Mouse (Mus musculus) thymus, adult 18-20 months (tissue): ENCODE measurements around the gene 1810062G17Rik.

Source experiments
- DNase-seq, 2 experiments: peaks; one replicate each; pipeline ENCODE4 v3.0.0; 2022; ENCODE audit warnings: mixed read lengths in 2 of 2

Gene 1810062G17Rik

GRCm38 (mm10) chr3:36475532-36476087 is at the start of gene 1810062G17Rik, which contains the start of gene Anxa5:
Gene 1810062G17Rik, plus strand, starts transcription at chr3:36475937.
Gene Anxa5, minus strand, starts transcription at chr3:36475894.
- peak; percentile 93 to 95 for DNase-seq

GRCm38 (mm10) chr3:36427386-36427785 is 48.4 kb upstream of the 1810062G17Rik start:
- DNase-seq: no peak

DNA sequence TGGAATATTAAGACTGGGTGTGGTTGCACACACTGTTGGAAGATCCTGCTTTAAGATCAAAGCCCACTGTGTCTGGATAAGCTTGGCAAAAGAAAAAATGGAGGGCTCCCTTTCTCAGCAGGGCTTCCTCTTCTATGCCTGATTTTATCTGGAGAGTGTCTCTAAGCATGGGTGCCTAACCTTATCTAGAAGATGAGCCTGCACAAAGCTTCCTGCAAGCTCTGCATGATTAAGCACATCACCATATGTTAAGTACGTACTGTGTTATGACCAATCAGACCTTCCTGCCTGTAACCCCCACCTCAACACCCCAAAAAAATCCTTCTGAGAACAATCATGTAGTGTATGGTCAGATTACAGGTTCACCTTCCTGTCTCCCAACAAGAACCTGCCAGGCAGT is 45.4 kb upstream of the 1810062G17Rik start:
- no peak for DNase-seq

GRCm38 (mm10) chr3:36440280-36440679 is 35.5 kb upstream of the 1810062G17Rik start:
- no peak for DNase-seq

DNA sequence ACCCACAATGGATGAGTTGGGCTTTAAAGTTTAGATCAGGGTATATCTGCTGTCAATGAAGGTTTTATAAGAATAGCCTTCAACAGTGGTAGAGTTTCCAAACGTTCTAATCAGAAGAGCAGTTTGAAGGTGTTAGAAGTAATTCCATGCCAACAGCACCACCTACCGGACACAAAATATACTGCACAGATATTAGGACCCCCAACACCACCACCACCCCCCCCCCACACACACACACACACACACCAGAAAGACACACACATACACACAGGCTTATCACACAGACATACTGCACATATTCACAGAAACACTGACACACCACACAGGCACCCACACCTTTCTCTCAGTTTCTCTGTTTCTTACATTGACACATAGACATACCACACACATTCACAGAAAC is 33.3 kb upstream of the 1810062G17Rik start:
- DNase-seq: no peak

GRCm38 (mm10) chr3:36446041-36446440 is 29.7 kb upstream of the 1810062G17Rik start:
- DNase-seq: no peak

GRCm38 (mm10) chr3:36446506-36446905 is 29.2 kb upstream of the 1810062G17Rik start:
- no peak for DNase-seq

- DNase-seq: no peak
Observed at GRCm38 (mm10) chr3:36446918-36447317, 28.8 kb upstream of the 1810062G17Rik start.

DNA sequence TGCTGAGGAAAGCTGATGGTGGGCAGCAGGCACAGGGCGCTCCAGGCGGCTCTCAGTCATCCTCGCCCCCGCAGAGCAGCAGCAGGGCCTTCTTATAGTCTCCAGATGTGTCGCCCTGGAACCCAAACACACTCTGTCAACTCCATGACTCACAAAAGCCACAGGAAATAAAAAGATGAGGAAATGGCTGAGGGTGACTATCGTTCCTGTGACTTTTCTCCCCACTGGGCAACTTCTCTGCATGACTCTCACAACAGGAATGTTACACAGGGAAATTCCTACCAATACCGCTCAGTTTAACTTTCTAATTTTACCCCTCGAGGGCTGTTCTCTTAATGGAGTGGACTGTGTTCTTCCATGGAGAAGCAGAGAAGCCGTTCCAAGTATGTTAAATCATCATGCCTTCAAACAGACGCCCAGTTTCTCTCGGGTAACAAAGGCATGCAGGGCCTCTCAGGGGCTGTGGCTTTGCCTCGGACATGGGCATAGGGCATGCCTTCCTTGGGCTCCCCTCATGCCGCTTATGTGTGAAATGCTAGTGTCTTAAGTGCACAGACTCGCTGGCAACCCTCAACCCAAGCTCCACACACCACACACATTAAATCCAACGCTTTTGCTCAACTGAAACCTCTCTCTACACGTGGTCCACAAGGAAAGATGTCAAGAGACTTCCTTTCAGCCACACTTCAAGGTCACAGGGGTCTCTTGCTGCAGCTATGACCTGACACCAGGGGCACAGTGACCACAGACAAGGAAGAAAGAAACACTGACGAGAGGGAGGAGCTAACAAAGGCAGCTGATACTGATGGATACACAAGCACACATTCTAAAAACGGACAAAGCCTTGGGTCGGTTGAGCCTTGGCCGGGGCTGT is 26.2 kb upstream of the 1810062G17Rik start:
- no peak for DNase-seq

DNA sequence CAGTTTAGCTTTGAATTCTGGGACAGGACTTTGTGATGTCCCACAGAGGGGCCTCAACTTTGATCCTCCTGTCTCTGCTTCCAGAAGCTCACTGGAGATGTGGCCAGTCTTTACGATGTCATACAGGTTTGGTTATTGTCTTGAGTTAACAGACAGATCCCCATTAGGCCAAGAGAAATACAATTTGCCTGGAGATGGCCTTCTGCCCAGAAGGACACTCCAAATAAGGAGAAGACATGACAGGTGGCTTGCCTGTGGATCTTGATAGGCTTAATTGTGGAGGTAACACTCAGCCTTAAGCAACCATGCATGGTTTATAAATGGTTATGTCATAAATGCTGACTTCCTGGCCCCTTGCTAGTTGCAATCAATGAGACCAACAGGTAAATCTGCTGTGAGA is 23.2 kb upstream of the 1810062G17Rik start:
- DNase-seq: no peak

DNA sequence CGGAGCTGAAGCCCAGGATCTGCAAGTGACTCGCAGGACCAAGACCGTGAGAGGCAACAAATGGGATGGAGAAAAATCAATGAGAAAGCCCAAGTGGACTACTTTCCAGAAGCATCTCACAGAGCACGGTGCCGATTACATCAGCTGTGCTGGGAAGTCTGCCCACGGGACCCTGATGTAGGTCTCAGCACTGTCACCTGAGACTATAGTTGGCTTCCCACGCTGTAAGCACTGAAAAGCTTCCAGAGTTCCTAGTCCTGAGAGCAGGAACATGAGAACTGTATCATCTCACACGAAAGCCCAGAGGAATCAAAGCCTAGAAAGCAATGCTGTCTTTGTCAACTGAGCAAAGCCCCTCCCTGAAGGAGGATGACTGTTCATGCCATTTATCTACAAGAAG is 20.6 kb upstream of the 1810062G17Rik start:
- DNase-seq: no peak

- DNase-seq: no peak
Observed at GRCm38 (mm10) chr3:36455566-36455965, 20.2 kb upstream of the 1810062G17Rik start.

GRCm38 (mm10) chr3:36460717-36461116 is 15.0 kb upstream of the 1810062G17Rik start:
- DNase-seq: no peak

- no peak for DNase-seq
Observed at GRCm38 (mm10) chr3:36461819-36462218, 13.9 kb upstream of the 1810062G17Rik start.

DNA sequence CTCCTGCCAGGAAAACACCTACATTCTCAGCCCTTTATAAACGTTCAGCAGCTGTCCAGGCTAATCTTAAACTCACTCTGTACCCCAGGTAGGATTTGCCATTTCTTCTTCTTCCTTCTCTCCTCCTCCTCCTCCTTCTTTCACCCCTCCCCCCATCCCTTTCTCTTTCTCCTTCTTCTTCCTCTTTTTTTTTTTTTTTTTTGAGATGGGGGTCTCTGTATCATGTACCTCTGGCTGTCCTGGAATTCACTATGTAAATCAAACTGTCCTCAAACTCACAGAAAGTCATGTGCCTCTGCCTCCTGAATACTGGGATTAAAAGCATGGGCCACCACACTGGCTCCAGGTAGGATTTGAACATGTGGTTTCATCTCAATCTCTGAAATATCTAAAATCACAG is 13.4 kb upstream of the 1810062G17Rik start:
- no peak for DNase-seq

DNA sequence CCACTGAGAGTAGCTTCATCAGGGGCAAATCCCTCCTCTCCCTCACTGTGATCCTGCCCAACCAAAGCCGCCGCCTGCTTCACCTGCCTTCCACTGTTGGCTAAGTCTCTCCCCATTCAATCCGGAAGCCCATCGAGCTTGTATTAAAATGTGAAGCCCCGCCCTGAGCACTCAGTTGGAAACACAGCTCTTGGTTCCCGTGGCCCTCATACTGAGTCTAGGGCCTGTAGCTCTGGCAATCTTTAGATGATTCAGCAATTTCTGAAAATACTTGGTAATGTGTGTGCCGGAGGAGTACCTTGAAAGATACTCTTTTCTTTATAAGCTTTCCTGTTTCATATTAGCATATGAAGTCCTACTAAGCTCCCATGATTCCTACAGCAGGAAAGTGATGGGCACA is 10.2 kb upstream of the 1810062G17Rik start:
- DNase-seq: no peak

- DNase-seq: no peak
Observed at GRCm38 (mm10) chr3:36467632-36468031, 8.1 kb upstream of the 1810062G17Rik start.

DNA sequence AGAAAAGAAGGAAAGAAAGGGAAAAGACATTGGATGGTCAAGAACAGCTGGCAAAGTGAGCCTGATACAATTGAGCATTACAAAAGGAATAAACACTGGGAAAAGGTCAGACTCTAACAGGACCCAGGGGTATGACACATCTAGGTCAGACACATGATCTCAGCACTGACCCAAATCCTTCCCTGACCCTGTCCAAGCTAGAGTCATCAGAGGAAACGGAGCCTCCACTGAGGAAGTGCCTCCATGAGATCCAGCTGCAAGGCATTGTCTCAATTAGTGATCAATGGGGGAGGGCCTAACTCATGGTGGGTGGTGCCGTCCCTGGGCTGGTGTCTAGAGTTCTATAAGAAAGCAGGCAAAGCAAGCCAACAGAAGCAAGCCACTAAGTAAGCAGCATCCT is 6.9 kb upstream of the 1810062G17Rik start:
- DNase-seq: no peak

- DNase-seq: no peak
Observed at GRCm38 (mm10) chr3:36471856-36472255, 3.9 kb upstream of the 1810062G17Rik start.

- no peak for DNase-seq
Observed at GRCm38 (mm10) chr3:36473222-36473621, 2.5 kb upstream of the 1810062G17Rik start.

DNA sequence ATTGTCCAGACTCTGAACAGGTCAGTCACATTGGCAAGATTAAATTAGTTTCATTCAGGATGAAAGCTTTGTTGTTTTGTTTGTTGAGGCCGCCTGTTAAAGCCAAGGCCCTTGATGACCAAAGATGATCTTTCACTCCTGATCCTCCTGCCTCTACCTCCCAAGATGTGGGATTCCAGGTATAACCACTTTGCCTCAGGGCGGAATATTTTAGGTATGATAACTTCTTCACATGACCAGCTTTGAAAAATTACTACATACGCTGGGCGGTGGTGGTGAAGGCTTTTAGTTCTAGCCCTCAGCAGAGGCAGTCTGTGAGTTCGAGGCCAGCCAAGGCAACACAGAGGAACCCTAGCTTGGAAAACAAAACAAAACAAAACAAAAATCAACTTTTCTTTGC is 1.3 kb upstream of the 1810062G17Rik start:
- no peak for DNase-seq

DNA sequence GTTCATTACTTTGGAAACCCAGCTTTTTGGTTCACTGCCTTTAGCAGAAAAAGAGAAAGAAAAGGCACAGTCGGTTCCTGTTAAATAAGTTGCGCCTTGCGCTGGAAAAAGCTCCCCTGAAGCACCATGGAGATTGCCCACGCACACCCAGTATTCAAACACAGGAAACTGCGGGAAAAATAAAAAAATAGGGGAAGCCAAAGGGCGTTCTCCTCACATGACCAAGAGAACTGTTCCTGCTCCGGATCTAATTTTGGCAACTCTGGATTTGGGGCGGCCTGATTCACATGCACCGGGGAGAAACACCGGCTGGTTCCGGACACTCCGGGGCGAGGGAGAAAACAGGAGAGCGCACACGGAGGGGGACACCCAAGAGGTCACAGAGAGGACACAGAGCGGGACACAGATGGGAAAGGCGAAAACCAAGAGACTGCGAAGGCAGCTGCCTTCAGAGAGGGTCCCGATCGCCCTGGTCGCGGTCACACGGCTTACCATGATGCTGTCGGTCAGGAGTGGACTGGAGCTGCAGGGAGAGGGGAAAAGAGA is 726 bp upstream of the 1810062G17Rik start:
- no peak for DNase-seq

DNA sequence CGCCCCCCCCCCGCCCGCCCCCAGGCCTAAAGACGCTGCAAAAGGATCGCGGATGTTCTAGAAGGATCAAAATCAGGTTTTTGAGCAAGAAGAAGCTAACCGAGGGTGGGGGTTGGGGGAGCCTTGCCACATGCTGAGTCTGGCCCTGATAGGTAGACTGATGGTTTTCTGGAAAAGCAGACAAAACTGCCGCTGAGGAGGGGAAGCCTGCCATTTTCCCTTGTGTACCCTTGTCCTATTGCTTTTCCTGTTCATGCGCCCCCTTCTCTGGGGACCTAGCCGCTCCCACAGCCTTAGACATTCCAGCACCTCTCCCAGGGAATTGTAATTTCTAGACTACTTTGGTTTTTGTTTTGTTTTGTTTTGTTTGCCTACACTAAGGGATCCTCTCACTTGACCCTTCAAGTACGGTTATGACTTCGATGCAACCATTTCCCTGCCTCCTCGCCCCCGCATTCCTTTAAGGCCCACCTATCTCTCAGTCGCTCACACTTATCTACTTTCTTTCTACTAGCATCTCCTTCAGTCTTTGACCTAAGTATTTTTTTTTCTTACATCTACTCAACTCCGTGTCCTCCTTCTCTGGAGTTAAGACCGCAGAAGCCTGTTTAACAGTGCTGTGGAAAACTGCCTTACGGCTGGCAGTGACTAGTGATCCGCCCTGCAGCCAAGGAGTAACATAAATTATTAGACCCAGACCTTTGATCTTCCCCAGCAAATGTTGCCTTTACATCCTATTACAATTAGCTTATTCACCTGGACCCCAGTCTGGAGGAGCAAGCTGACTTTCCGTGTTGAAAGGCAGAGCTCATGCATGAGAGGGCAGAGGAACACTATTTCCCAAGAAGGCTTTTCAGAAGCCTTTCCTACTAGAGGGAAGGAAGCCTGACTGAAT is 771 bp downstream of the 1810062G17Rik start:
- DNase-seq: peak in 1 of 2 experiments; percentile 28
